Mouse (Mus musculus) ES-Bruce4 (cell line): ENCODE data around the gene Tmppe.

ENCODE experiments used
- CTCF ChIP-seq: IDR thresholded peaks from one replicate; pipeline ENCODE4 v1.8.1; 2011; ENCODE audit warnings: low read depth, low read length
- POLR2A ChIP-seq: IDR thresholded peaks from one replicate; pipeline ENCODE4 v1.8.1; 2011; ENCODE audit warnings: low read length; ENCODE audit not compliant: insufficient read depth

GRCm38 (mm10) chr9:114442893-114443292 is 42.0 kb downstream of the Tmppe start:
- TF ChIP-seq CTCF (no peak), POLR2A (no peak)
